Mouse (Mus musculus) thymus, adult 2 months (tissue): ENCODE results near the gene Fbrsl1. TPM values are rescaled to one million over a fixed set of nuclear protein-coding genes. Genes with fewer than 3 reads are reported as not detected.

Experiments used
- DNase-seq: peaks from one replicate; pipeline ENCODE4 v3.0.0; 2021
- H3K27ac ChIP-seq: fragments of 200-500 bp; 2 replicates; pipeline ENCODE4 v1.5.1; 2012; ENCODE audit warnings: low read length, control low read depth; ENCODE audit not compliant: control insufficient read depth, insufficient read depth
- H3K27me3 ChIP-seq: fragments of 200-500 bp; 2 replicates; pipeline ENCODE4 v1.6.1; 2012; ENCODE audit warnings: mild to moderate bottlenecking, low read length, moderate library complexity, mixed read lengths; ENCODE audit not compliant: control insufficient read depth, insufficient read depth
- H3K36me3 ChIP-seq: fragments of 200-500 bp; 2 replicates; pipeline ENCODE4 v1.6.1; 2012; ENCODE audit warnings: mild to moderate bottlenecking, low read length, moderate library complexity; ENCODE audit not compliant: control insufficient read depth, insufficient read depth
- H3K4me1 ChIP-seq: fragments of 200-500 bp; replicated peaks from 2 replicates; pipeline ENCODE4 v1.6.1; 2012; ENCODE audit warnings: low read length; ENCODE audit not compliant: control insufficient read depth, insufficient read depth
- H3K4me3 ChIP-seq: fragments of 200-500 bp; 2 replicates; pipeline ENCODE4 v1.5.1; 2012; ENCODE audit warnings: mild to moderate bottlenecking, low read length, control low read depth, moderate library complexity; ENCODE audit not compliant: control insufficient read depth, insufficient read depth
- CTCF ChIP-seq: fragments of 200-500 bp; IDR thresholded peaks from 2 replicates; pipeline ENCODE4 v1.5.1; 2012; ENCODE audit warnings: mild to moderate bottlenecking, control low read depth, low read length, moderate library complexity, borderline replicate concordance; ENCODE audit not compliant: control insufficient read depth, poor library complexity, insufficient read depth; ENCODE audit errors: extremely low read depth
- POLR2A ChIP-seq: fragments of 200-500 bp; IDR thresholded peaks from 2 replicates; pipeline ENCODE4 v1.6.1; 2012; ENCODE audit warnings: mild to moderate bottlenecking, low read length, control low read depth, moderate library complexity; ENCODE audit not compliant: control insufficient read depth, poor library complexity, insufficient read depth; ENCODE audit errors: extremely low read depth
- WGBS: fragments of 180-500 bp; shearing (Covaris S2); methylation state at CpG from one replicate; pipeline ENCODE4 v1.1.7; 2018; 5-methylcytosine and 5-hydroxymethylcytosine counted together
- polyA plus RNA-seq: library from polyadenylated mRNA; depleted of rRNA; stranded (reverse); fragments of >200 nt; gene quantifications from 2 replicates; pipeline ENCODE4 v1.2.3, GENCODE M21; 2012

The Fbrsl1 gene
- polyA plus RNA-seq, 1 experiment, result 129 TPM

DNA sequence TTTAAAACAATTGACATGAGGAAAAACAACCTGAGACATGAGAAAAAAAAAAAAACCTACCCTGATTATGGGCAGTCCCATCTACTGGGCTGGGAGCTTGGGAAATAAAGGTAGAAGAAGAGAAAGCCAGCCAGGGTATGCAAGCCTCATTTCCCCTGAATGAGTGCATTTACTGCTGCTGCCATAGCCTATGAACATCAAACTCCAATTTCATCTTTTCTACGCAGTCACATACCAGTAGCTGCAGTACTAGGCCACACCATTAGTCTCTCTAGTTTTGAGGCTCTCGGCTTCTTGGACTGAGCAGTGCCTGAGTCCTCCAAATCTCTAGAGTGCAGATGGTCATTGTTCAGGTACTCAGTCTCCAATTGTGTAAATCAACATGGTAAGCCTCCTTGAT is 14.3 kb upstream of the Fbrsl1 start:
- TF ChIP-seq POLR2A (no peak), CTCF (no peak)
- no peak for DNase-seq
- Histone ChIP-seq H3K4me3 (no peak overlapping the region), H3K36me3 (no peaks in the 10 kb centered on the region), H3K27me3 (no peaks in the 10 kb centered on the region), H3K27ac (no peak overlapping the region), H3K4me1 (no peaks in the 10 kb centered on the region)
- WGBS, result 94% methylated on average over 2 of the region's 2 CpGs

DNA sequence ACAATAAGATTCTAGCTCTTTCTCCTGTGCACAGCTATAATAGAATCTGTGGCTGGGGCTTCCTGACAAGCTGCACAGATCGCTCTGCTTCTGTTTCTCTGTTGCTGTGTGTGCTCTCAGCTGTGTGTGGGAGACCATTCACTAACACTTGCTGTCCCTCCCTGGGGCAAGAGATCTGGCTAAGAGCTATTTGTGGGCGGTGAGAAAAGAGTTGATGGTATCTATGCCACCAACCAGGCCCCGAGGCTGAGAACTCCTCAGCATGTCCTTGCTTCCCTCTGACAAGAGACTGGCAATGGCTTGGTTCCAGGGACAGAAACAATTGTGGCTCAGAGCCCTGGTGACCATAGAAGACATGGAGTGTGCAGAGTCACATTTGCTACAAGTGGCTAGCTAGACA is 10.6 kb upstream of the Fbrsl1 start:
- Histone ChIP-seq H3K27ac (no peak overlapping the region), H3K27me3 (no peaks in the 10 kb centered on the region), H3K4me3 (no peak overlapping the region), H3K36me3 (no peaks in the 10 kb centered on the region), H3K4me1 (no peaks in the 10 kb centered on the region)
- no peak for DNase-seq
- TF ChIP-seq POLR2A (no peak), CTCF (no peak)
- WGBS, result 81% methylated on average over 3 of the region's 3 CpGs

DNA sequence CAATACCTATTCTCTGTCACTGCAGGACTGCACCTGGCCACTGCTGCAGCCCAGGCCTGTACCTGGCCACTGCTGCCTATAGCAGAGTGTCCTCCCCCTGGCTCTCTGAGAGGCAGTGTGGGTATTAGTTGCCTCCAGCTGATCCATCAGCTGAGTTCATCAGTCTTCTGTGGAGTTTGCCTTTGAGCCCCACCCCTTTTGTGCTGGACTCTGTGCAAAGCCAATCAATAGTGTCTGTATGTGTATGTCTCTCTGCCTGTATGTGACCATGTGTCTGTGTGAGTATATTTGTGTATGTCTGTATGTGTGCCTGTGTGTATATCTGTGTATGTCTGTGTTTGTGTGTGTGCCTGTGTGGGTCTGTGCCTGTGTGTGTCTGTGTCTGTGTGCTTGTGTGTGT is 7.0 kb upstream of the Fbrsl1 start:
- Histone ChIP-seq H3K27ac (no peak overlapping the region), H3K4me1 (no peaks in the 10 kb centered on the region), H3K36me3 (no peaks in the 10 kb centered on the region), H3K27me3 (no peaks in the 10 kb centered on the region), H3K4me3 (no peak overlapping the region)
- TF ChIP-seq POLR2A, result no peak
- TF ChIP-seq CTCF, result no peak
- no peak for DNase-seq

DNA sequence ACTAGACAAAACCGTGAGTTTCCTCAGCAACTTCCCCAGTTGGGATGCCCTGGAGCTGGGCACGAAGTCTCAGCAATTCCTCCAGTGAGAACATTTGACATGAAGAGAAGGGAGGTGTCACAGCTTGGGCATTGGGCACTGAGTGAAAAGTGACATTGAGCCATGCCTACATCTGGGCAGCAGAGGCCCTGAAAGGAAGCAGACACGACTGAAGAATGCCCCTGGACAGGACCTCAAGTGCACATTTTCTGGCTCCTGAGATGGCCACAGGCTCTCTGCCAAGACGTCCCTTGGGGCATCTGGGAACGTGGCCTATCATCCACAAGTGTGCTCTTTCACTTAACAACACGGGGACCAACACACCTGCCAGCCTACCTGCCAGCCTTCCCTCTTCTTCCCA is 991 bp upstream of the Fbrsl1 start:
- TF ChIP-seq CTCF (no peak), POLR2A (no peak)
- 45% methylated on average over 6 of the region's 6 CpGs for WGBS
- DNase-seq, result no peak
- H3K36me3 ChIP-seq, result no peaks in the 10 kb centered on the region
- H3K4me3 ChIP-seq, result peak overlapping the region; percentile 55; the same call in 1 of the 2 replicates
- no peak overlapping the region for H3K27ac ChIP-seq
- H3K4me1 ChIP-seq, result peaks cover 18% of the 10 kb centered on the region
- no peaks in the 10 kb centered on the region for H3K27me3 ChIP-seq

DNA sequence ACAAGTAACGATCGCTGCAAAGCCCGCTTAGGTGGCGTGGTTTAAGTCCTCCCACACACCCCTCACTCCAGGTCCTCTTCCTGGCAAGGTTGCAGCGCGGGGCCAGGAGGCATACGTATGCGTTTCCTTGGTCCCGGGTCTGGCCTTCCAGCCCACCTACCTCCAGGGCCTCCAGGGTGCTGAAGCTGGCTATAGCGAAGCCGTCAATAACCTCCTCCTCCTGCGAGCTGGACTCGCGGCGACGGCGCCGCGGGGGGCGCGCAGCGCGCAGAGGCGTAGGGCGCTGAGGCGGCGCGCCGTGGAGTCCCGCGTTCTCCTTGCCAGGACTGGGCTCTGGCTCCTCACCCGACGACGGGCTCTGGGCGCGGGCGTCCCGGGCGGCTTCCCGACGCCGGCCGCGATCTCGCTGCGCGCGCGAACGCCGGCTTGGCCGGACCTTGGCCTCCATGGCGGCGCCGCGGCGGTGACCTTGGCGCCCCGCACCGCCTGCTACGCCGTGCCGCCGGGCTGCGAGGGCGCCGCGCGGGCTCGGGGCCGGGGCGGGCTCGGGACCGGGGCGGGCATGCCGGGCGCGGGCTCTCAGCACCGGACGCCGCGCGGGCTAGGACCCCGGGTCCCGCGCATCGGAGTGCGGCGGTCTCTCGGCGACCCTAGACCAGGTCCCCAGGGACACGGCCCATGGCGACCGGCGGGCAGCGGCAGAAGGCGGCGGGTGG is 425 bp downstream of the Fbrsl1 start:
- under 1% methylated on average over 97 of the region's 98 CpGs for WGBS
- H3K4me1 ChIP-seq, result peaks cover 20% of the 10 kb centered on the region
- peak; percentile 37 for DNase-seq
- no peaks in the 10 kb centered on the region for H3K36me3 ChIP-seq
- H3K4me3 ChIP-seq, result peak overlapping the region; percentile 55
- no peaks in the 10 kb centered on the region for H3K27me3 ChIP-seq
- TF ChIP-seq POLR2A (no peak), CTCF (no peak)
- H3K27ac ChIP-seq, result no peak overlapping the region

DNA sequence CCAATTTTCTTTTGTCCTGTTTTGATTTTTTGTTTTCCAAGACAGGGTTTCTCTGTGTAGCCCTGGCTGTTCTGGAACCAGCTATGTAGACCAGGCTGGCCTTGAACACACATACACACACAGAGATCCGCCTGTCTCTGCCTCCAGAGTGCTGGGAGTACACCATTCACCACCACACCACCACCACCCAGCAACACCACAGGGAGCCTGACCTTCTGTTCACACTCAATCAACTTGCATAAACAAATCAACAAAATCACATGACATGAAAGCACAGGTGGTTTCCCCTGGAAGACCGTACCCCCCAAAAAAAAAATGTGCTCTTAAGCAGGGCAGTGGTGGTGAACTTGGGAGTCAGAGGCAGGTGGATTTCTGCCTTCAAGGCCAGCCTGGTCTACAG is 3.8 kb downstream of the Fbrsl1 start:
- Histone ChIP-seq H3K27ac (no peak overlapping the region), H3K36me3 (no peaks in the 10 kb centered on the region), H3K4me1 (peaks cover 24% of the 10 kb centered on the region), H3K4me3 (no peak overlapping the region), H3K27me3 (no peaks in the 10 kb centered on the region)
- TF ChIP-seq POLR2A (no peak), CTCF (no peak)
- DNase-seq, result no peak
- WGBS, result 87% methylated on average over 2 of the region's 2 CpGs

DNA sequence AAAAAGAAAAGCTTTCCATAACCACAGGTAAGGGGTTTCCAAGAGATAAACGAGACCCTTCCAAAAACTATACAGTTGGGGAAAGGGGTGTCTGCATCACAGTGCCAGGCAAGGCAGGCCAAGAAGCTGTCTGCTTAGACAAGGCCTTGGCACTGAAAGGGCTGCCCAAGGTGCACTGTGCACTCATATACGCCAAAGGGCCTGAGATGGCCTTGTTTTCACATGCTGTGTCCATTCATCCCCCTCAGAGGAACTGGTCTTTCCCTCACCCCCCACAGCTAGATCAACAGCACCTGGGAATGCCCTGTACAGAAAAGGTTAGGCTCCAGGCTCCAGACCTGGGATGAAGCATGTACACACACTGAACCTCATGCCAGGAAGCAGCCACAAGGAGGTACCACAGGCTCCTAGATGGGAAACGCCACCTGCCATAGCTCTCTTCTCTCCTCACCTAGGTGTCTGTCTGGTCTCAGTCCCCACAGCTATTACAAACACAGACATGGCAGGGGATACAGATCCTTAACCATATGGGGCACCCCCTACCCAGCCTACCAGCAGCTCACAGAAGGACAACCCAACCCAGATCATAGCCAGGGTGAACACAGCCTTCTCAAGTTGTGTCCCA is 5.2 kb downstream of the Fbrsl1 start:
- Histone ChIP-seq H3K36me3 (no peaks in the 10 kb centered on the region), H3K4me1 (peaks cover 17% of the 10 kb centered on the region), H3K27ac (no peak overlapping the region), H3K27me3 (no peaks in the 10 kb centered on the region), H3K4me3 (no peak overlapping the region)
- 90% methylated on average over 3 of the region's 3 CpGs for WGBS
- DNase-seq, result no peak
- TF ChIP-seq POLR2A, result no peak
- TF ChIP-seq CTCF, result no peak
